Mouse (Mus musculus) heart, adult 2 months (tissue): ENCODE results near the gene Wdr70. TPM values are rescaled to one million over a fixed set of nuclear protein-coding genes. Genes with fewer than 3 reads are reported as not detected.
A peak's percentile ranks its signal among the peaks of the same experiment; 100 is the strongest.
"Not testable (repeated sequence)": the region's sequence is repeated elsewhere in the genome, so short reads cannot be mapped to it uniquely, and the experiment has no call there.

Source experiments
- DNase-seq, 2 experiments: peaks; one replicate each; pipeline ENCODE4 v3.0.0; 2021
- H3K27ac ChIP-seq: fragments of 200-600 bp; 2 replicates; pipeline ENCODE4 v1.8.1; 2022
- H3K27me3 ChIP-seq: fragments of 200-500 bp; 2 replicates; pipeline ENCODE4 v1.6.1; 2012; ENCODE audit warnings: mild to moderate bottlenecking, low read length, inconsistent platforms, mixed read lengths; ENCODE audit not compliant: control insufficient read depth, insufficient read depth
- H3K36me3 ChIP-seq: fragments of 200-500 bp; 2 replicates; pipeline ENCODE4 v1.6.1; 2012; ENCODE audit warnings: low read length, inconsistent platforms; ENCODE audit not compliant: control insufficient read depth, insufficient read depth
- H3K4me1 ChIP-seq: fragments of 200-500 bp; 2 replicates; pipeline ENCODE4 v1.6.1; 2011; ENCODE audit warnings: low read length; ENCODE audit not compliant: control insufficient read depth, insufficient read depth
- H3K4me3 ChIP-seq: fragments of 200-600 bp; 2 replicates; pipeline ENCODE4 v1.8.1; 2022
- H3K79me2 ChIP-seq: fragments of 200-500 bp; replicated peaks from 2 replicates; pipeline ENCODE4 v1.6.1; 2012; ENCODE audit warnings: mild to moderate bottlenecking, inconsistent platforms, low read length, moderate library complexity, mixed read lengths; ENCODE audit not compliant: control insufficient read depth, insufficient read depth
- H3K9ac ChIP-seq: fragments of 200-500 bp; 2 replicates; pipeline ENCODE4 v1.6.1; 2012; ENCODE audit warnings: low read depth, mild to moderate bottlenecking, control low read depth, inconsistent platforms, low read length, mixed read lengths
- CTCF ChIP-seq: fragments of 200-600 bp; IDR thresholded peaks from 2 replicates; pipeline ENCODE4 v1.8.1; 2022; ENCODE audit warnings: antibody characterized with exemption, mild to moderate bottlenecking, moderate library complexity
- EP300 ChIP-seq: fragments of 200-500 bp; IDR thresholded peaks from 2 replicates; pipeline ENCODE4 v1.6.1; 2011; ENCODE audit warnings: low read depth, low read length, control low read depth; ENCODE audit not compliant: insufficient read depth
- POLR2A ChIP-seq: fragments of 200-500 bp; IDR thresholded peaks from 2 replicates; pipeline ENCODE4 v1.6.1; 2011; ENCODE audit warnings: mild to moderate bottlenecking, low read depth, low read length, control low read depth; ENCODE audit not compliant: insufficient read depth
- WGBS: fragments of 180-500 bp; shearing (Covaris S2); methylation state at CpG from one replicate; pipeline ENCODE4 v1.1.7; 2018; 5-methylcytosine and 5-hydroxymethylcytosine counted together
- intact Hi-C: fragments of 180-260 bp; cut with DNase I; formaldehyde crosslinking; loops from one replicate; pipeline ENCODE4 v1.15.1; 2025
- polyA plus RNA-seq: library from polyadenylated mRNA; depleted of rRNA; stranded (reverse); fragments of >200 nt; gene quantifications from 2 replicates; pipeline ENCODE4 v1.2.3, GENCODE M21; 2012
- total RNA-seq, 2 experiments: library from RNA; stranded (reverse); gene quantifications; 2 replicates each; pipeline ENCODE4 v1.2.3; 2021

Wdr70 gene
- total and polyA plus RNA-seq, 3 experiments, result 12.1 to 21.1 (median 20.7) TPM

DNA sequence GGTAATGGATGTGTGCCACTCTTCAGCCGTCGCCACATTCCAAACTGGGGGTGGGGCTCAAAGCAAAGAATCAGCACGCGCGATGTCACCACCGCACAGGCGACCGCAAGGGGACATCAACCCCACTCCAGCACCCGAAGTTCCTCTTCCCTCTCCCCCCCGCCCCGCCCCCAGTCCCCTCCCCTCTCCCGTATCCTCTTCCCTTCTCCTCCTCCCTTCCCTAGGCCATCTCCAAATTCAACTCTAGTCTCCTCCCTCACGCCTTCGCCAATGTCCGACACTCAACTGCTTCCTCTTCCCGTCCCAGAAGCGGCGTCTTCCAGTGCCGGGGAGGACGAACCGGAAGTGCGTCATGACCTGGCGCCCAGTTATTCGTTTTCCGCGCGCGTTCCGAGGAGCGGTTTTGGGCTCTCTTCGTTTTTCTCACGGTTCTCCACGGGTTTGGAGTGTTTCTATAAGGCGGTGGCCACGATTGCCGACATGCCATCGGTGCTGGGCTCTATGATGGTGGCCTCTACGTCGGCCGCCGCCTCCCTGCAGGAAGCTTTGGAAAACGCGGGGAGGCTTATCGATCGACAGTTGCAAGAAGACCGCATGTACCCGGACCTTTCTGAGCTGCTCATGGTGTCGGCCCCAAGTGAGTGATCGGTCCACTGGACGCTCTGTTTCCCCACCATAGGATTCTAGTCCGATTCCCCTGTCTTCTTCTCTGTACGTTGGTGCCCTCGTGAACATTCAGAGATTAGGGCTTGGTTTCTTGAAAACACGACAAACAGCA, 10.1 kb upstream of the Wdr70 start, which contains the start of gene Nup155:
Gene Nup155, plus strand, starts transcription at position 308 of the 778 bp plus-strand sequence.
- intact Hi-C loops, result loop anchor here (1.0 to 10.0 kb wide), 3 partner anchors 10 to 336 kb away; partner anchors contain the start of genes Cplane1, Nipbl and Wdr70
- peak within 1 kb of the TSS; percentile 88 for H3K9ac ChIP-seq
- no peaks in the 10 kb centered on the region for H3K27me3 ChIP-seq
- peaks cover 3% of the 10 kb centered on the region for H3K4me1 ChIP-seq
- peaks cover 2% of the 10 kb centered on the region; the same call in 1 of the 2 replicates for H3K36me3 ChIP-seq
- DNase-seq, result peak; percentile 93
- H3K27ac ChIP-seq, result peak within 1 kb of the TSS; percentile 82
- TF ChIP-seq CTCF (peak; percentile 32; the same call in 1 of the 2 replicates), EP300 (peak; percentile 49; the same call in 1 of the 2 replicates), POLR2A (peak; percentile 79)
- WGBS, result under 1% methylated on average over 51 of the region's 54 CpGs
- 0 out of 2 replicates have a peak, but pooled peaks cover 1% of the 10 kb centered on the region for H3K79me2 ChIP-seq
- H3K4me3 ChIP-seq, result peak within 1 kb of the TSS; percentile 61

- Histone ChIP-seq H3K4me1 (peaks cover 3% of the 10 kb centered on the region), H3K36me3 (peaks cover 2% of the 10 kb centered on the region; the same call in 1 of the 2 replicates), H3K4me3 (peak overlapping the region; percentile 61), H3K9ac (peak overlapping the region; percentile 60), H3K79me2 (0 out of 2 replicates have a peak, but pooled peaks cover 1% of the 10 kb centered on the region), H3K27me3 (no peaks in the 10 kb centered on the region), H3K27ac (peak overlapping the region; percentile 82)
- no peak for DNase-seq
- intact Hi-C loops, result loop anchor here (5.0 to 10.0 kb wide), 2 partner anchors 59 to 336 kb away; partner anchors contain the start of genes Cplane1 and Nipbl
- 43% methylated on average over 19 of the region's 19 CpGs for WGBS
- TF ChIP-seq CTCF (no peak), POLR2A (no peak)
Measured at GRCm38 (mm10) chr15:8108360-8108965, 9.5 kb upstream of the Wdr70 start.

DNA sequence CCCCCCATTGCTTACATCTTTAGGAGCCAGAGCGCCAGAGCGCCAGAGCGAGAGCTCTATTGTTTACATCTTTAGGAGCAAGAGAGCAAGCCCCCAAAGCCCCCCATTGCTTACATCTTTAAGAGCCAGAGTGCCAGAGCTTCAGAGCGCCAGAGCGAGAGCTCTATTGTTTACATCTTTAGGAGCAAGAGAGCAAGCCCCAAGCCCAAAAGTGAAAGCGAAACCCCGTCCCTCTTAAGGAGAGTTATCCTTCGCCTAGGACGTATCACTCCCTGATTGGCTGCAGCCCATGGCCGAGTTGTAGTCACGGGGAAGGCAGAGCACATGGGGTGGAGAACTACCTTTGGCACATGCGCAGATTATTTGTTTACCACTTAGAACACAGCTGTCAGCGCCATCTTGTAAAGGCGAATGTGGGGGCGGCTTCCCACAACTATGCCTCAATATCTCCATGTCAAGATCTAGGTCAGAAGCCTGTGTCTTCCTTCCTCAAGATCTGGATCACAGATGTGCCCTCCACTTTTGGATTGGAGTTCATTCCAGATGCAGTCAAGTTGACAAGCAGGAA, 3.0 kb upstream of the Wdr70 start:
- H3K4me1 ChIP-seq, H3K79me2 ChIP-seq, H3K4me3 ChIP-seq, H3K27me3 ChIP-seq, H3K9ac ChIP-seq, DNase-seq, H3K27ac ChIP-seq, H3K36me3 ChIP-seq: not testable (repeated sequence)
- WGBS, result 86% methylated on average over 15 of the region's 15 CpGs
- intact Hi-C loops, result loop anchor here (10.0 kb wide), 1 partner anchor 343 kb away; the partner anchor contains the start of gene Nipbl

GRCm38 (mm10) chr15:8097853-8098252, 1.2 kb downstream of the Wdr70 start:
- Histone ChIP-seq H3K27ac (no peak overlapping the region), H3K79me2 (no peaks in the 10 kb centered on the region), H3K27me3 (no peaks in the 10 kb centered on the region), H3K9ac (no peak overlapping the region), H3K36me3 (no peaks in the 10 kb centered on the region), H3K4me1 (no peaks in the 10 kb centered on the region; the same call in 1 of the 2 replicates), H3K4me3 (no peak overlapping the region)
- peak; percentile 23 to 58 for DNase-seq
- 25% methylated on average over 7 of the region's 7 CpGs for WGBS
- intact Hi-C loops, result loop anchor here (10.0 kb wide), 1 partner anchor 633 kb away; no protein-coding TSS in a partner anchor
- TF ChIP-seq CTCF (peak; percentile 73), EP300 (no peak)

GRCm38 (mm10) chr15:8092668-8093067, 6.3 kb downstream of the Wdr70 start:
- not testable (repeated sequence) for DNase-seq, H3K36me3 ChIP-seq, H3K9ac ChIP-seq, H3K4me1 ChIP-seq, H3K27me3 ChIP-seq, H3K4me3 ChIP-seq, H3K79me2 ChIP-seq, H3K27ac ChIP-seq
- intact Hi-C loops, result loop anchor here (10.0 kb wide), 1 partner anchor 628 kb away; no protein-coding TSS in a partner anchor
- 35% methylated on average over 1 of the region's 1 CpGs for WGBS

DNA sequence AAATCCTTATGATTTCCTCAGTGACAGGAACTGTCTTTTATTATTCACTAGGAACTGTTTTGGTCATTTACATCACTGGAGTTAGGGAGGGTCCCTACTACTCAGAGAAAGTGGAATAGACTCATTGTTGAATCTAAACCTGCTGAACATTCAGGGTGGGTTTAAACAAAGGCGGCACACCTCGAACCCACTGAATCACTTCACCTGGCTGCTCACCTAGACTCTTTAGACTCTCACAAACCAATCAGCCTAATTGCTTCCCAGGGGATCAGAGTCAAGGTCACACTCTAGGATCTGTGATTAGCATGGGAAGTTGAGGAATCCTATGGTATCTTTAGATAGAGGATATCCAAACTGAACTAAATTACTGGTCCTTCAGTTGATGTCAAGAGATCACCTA, 8.3 kb downstream of the Wdr70 start:
- no peaks in the 10 kb centered on the region for H3K79me2 ChIP-seq
- no peaks in the 10 kb centered on the region; the same call in 1 of the 2 replicates for H3K36me3 ChIP-seq
- no peak overlapping the region for H3K9ac ChIP-seq
- H3K4me1 ChIP-seq, result no peaks in the 10 kb centered on the region; the same call in 1 of the 2 replicates
- H3K4me3 ChIP-seq, result no peak overlapping the region
- no peaks in the 10 kb centered on the region for H3K27me3 ChIP-seq
- intact Hi-C loops, result loop anchor here (10.0 kb wide), 1 partner anchor 626 kb away; no protein-coding TSS in a partner anchor
- WGBS, result 98% methylated on average over 2 of the region's 2 CpGs
- no peak overlapping the region for H3K27ac ChIP-seq
- no peak for TF ChIP-seq POLR2A
- no peak for DNase-seq
